Mouse (Mus musculus) gastrocnemius, postnatal 10 days (tissue): ENCODE data around the gene Eif3b. TPM values are rescaled to one million over a fixed set of nuclear protein-coding genes. Genes with fewer than 3 reads are reported as not detected.
A peak's percentile ranks its signal among the peaks of the same experiment; 100 is the strongest.

Experiments
- DNase-seq: peaks from one replicate; pipeline ENCODE4 v3.0.0; 2021; ENCODE audit warnings: mixed read lengths
- long read RNA-seq, 2 experiments: library from polyadenylated mRNA; stranded (forward); transcript quantifications; one replicate each; pipeline ENCODE4 v2.0.0; 2021
- total RNA-seq, 2 experiments: library from RNA; stranded (reverse); gene quantifications; 2 replicates each; pipeline ENCODE4 v1.2.3; 2021

The Eif3b gene
- 10 to 100 TPM; 96.5 to 98.6 TPM for total RNA-seq
- long read RNA-seq, experiment 1, transcript Eif3b-201 (19 exons, 2,945 nt): major isoform, 318 of 343 reads
- long read RNA-seq, experiment 1, partial matches to known transcripts: 17 of 343 reads
- long read RNA-seq, experiment 1, other reads (novel, unspliced or antisense): 8 of 343 reads
- long read RNA-seq, experiment 2, transcript Eif3b-201 (19 exons, 2,945 nt): major isoform, 319 of 347 reads
- long read RNA-seq, experiment 2, partial matches to known transcripts: 18 of 347 reads
- long read RNA-seq, experiment 2, other reads (novel, unspliced or antisense): 10 of 347 reads

GRCm38 (mm10) chr5:140418489-140419441 is at the start of gene Eif3b:
Eif3b (plus strand) TSS chr5:140419328.
- peak; percentile 88 for DNase-seq

- DNase-seq: no peak
Measured at GRCm38 (mm10) chr5:140369466-140369865, 49.7 kb upstream of the Eif3b start.

- no peak for DNase-seq
Measured at GRCm38 (mm10) chr5:140370446-140371254, 48.5 kb upstream of the Eif3b start.

- DNase-seq: no peak
Measured at GRCm38 (mm10) chr5:140371671-140372070, 47.5 kb upstream of the Eif3b start.

GRCm38 (mm10) chr5:140373711-140374110 is 45.4 kb upstream of the Eif3b start:
- no peak for DNase-seq

- no peak for DNase-seq
Measured at GRCm38 (mm10) chr5:140374226-140374625, 44.9 kb upstream of the Eif3b start.

GRCm38 (mm10) chr5:140375249-140375829 is 43.8 kb upstream of the Eif3b start:
- DNase-seq: no peak

- no peak for DNase-seq
Measured at GRCm38 (mm10) chr5:140378121-140378853, 40.8 kb upstream of the Eif3b start.

- DNase-seq: no peak
Measured at GRCm38 (mm10) chr5:140379299-140379698, 39.8 kb upstream of the Eif3b start.

GRCm38 (mm10) chr5:140381156-140381555 is 38.0 kb upstream of the Eif3b start:
- DNase-seq: no peak

GRCm38 (mm10) chr5:140382688-140383087 is 36.4 kb upstream of the Eif3b start:
- DNase-seq: no peak

GRCm38 (mm10) chr5:140383559-140383958 is 35.6 kb upstream of the Eif3b start:
- DNase-seq: no peak

GRCm38 (mm10) chr5:140384462-140384861 is 34.7 kb upstream of the Eif3b start:
- no peak for DNase-seq

- no peak for DNase-seq
Measured at GRCm38 (mm10) chr5:140387236-140387635, 31.9 kb upstream of the Eif3b start.

- no peak for DNase-seq
Measured at GRCm38 (mm10) chr5:140387816-140388510, 31.2 kb upstream of the Eif3b start.

- DNase-seq: peak; percentile 99
Measured at GRCm38 (mm10) chr5:140388588-140389576, 30.2 kb upstream of the Eif3b start, which contains the start of gene Snx8. Snx8 (minus strand) TSS chr5:140389262.

- DNase-seq: no peak
Measured at GRCm38 (mm10) chr5:140389647-140390046, 29.5 kb upstream of the Eif3b start.

- DNase-seq: no peak
Measured at GRCm38 (mm10) chr5:140391435-140391834, 27.7 kb upstream of the Eif3b start.

- DNase-seq: no peak
Measured at GRCm38 (mm10) chr5:140391981-140392380, 27.1 kb upstream of the Eif3b start.
